Mouse (Mus musculus) limb, embryonic 14.5 days (tissue): ENCODE measurements around the gene Git2. TPM values are rescaled to one million over a fixed set of nuclear protein-coding genes. Genes with fewer than 3 reads are reported as not detected.

Source experiments
- ATAC-seq: fragments of 200-750 bp; cut with Nextera tagmentation; 2 replicates; pipeline ENCODE4 v1.8.0; 2017; ENCODE audit warnings: low read depth, moderate number of reproducible peaks, moderate TSS enrichment; ENCODE audit not compliant: low FRiP score
- DNase-seq: peaks from one replicate; pipeline ENCODE4 v3.0.0-alpha.2; 2015; ENCODE audit warnings: low spot score
- H3K27ac ChIP-seq: fragments of 300-500 bp; sonication (generic); replicated peaks from 2 replicates; pipeline ENCODE4 v1.5.1; 2014; ENCODE audit warnings: low read depth, mild to moderate bottlenecking, low read length, moderate library complexity, mixed read lengths
- H3K27me3 ChIP-seq: fragments of 300-500 bp; sonication (generic); 2 replicates; pipeline ENCODE4 v1.6.1; 2014; ENCODE audit warnings: low read length, mixed read lengths; ENCODE audit not compliant: control insufficient read depth, insufficient read depth
- H3K36me3 ChIP-seq: fragments of 300-500 bp; sonication (generic); 2 replicates; pipeline ENCODE4 v1.6.1; 2014; ENCODE audit warnings: mild to moderate bottlenecking, low read length, moderate library complexity, mixed read lengths; ENCODE audit not compliant: control insufficient read depth, insufficient read depth
- H3K4me1 ChIP-seq: fragments of 300-500 bp; sonication (generic); 2 replicates; pipeline ENCODE4 v1.6.1; 2014; ENCODE audit warnings: antibody characterized with exemption, low read length, mixed read lengths; ENCODE audit not compliant: control insufficient read depth, insufficient read depth
- H3K4me2 ChIP-seq: fragments of 300-500 bp; sonication (generic); replicated peaks from 2 replicates; pipeline ENCODE4 v1.6.1; 2014; ENCODE audit warnings: low read depth, mild to moderate bottlenecking, low read length, moderate library complexity; ENCODE audit not compliant: severe bottlenecking
- H3K4me3 ChIP-seq: fragments of 300-500 bp; sonication (generic); replicated peaks from 2 replicates; pipeline ENCODE4 v1.5.1; 2014; ENCODE audit warnings: low read length
- H3K9ac ChIP-seq: fragments of 300-500 bp; sonication (generic); 2 replicates; pipeline ENCODE4 v1.6.1; 2014; ENCODE audit warnings: mild to moderate bottlenecking, low read depth, low read length, moderate library complexity; ENCODE audit not compliant: severe bottlenecking
- H3K9me3 ChIP-seq: fragments of 300-500 bp; sonication (generic); 2 replicates; pipeline ENCODE4 v1.6.1; 2016; ENCODE audit warnings: low read length; ENCODE audit not compliant: control insufficient read depth
- POLR2A ChIP-seq: fragments of 200-500 bp; IDR thresholded peaks from 2 replicates; pipeline ENCODE4 v1.8.0; 2012; ENCODE audit warnings: inconsistent platforms, mild to moderate bottlenecking, moderate library complexity, borderline replicate concordance; ENCODE audit not compliant: insufficient read depth, insufficient read length; ENCODE audit errors: extremely low read depth
- WGBS: fragments of 180-500 bp; shearing (Covaris S2); extraction: QIAGEN DNeasy Blood & Tissue Kit; methylation state at CpG from one replicate; pipeline ENCODE4 v1.1.7; 2014; 5-methylcytosine and 5-hydroxymethylcytosine counted together
- polyA plus RNA-seq, 2 experiments: library from polyadenylated mRNA; depleted of rRNA in 1 of 2; stranded (reverse) in 1 of 2; unstranded in 1 of 2; fragments of >200 nt; fragmentation: Nextera tagmentation in 1 of 2; extraction: Ambion mirVana in 1 of 2; gene quantifications; 2 replicates each; pipeline versions ENCODE4 v1.2.1 to v1.2.3; 2012 to 2014

Gene Git2
- polyA plus RNA-seq, 2 experiments, result 41.6 to 64.2 TPM

- Histone ChIP-seq H3K4me3 (no peak overlapping the region), H3K9ac (no peak overlapping the region), H3K27me3 (no peaks in the 10 kb centered on the region), H3K4me1 (no peaks in the 10 kb centered on the region), H3K27ac (no peak overlapping the region), H3K4me2 (no peak overlapping the region), H3K9me3 (no peaks in the 10 kb centered on the region), H3K36me3 (peaks cover 37% of the 10 kb centered on the region)
- TF ChIP-seq POLR2A, result no peak
- no peak for DNase-seq
- 87% methylated on average over 8 of the region's 8 CpGs for WGBS
- ATAC-seq, result no peak
Measured at GRCm38 (mm10) chr5:114766686-114767085, 8.6 kb downstream of the Git2 start.

DNA sequence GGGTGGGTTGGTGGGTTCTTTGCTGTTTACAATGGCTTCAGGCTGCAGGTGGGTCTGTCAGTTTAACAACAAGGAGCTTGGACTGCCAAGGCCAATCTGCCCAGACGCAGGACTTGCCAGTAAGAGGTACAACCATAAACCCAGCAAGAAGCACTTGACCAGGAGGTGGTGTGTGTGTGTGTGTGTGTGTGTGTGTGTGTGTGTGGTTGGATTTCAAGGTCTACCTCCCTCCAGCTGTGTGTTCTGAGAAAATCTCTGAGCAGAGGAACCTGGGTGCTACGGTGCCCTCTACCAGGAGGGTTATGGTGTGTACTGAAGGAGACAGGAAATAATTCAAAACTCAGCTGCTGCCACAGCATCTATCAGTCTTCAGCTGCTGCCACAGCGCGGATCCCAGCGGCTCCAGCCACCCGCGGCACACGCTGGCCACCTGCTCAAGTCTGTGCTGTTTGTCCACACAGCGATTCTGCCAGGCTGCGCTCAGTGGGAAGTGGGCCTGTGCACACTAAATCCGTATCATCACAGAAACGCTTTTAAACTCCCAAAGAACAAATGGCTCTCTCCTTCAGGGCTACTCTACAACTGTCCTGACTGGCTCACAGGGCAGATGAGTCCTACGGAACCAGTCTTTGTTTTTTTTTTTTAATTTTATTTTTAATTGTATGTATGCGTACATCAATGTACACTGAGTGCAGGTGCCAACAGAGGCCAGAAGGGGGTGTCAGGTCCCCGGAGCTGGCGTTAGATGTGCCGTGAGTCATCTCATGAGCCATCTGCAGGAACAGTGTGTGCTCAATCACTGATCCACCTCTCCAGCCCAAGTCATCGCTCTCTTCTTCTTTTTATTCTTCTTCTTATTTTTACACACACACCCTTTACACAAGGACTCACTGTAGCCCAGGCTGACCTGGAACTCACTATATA is 10.2 kb downstream of the Git2 start:
- H3K9ac ChIP-seq, result no peak overlapping the region
- H3K27me3 ChIP-seq, result no peaks in the 10 kb centered on the region
- H3K9me3 ChIP-seq, result no peaks in the 10 kb centered on the region
- DNase-seq, result no peak
- H3K4me1 ChIP-seq, result no peaks in the 10 kb centered on the region
- no peak overlapping the region for H3K4me3 ChIP-seq
- peak; percentile 12; the same call in 1 of the 2 replicates for ATAC-seq
- 87% methylated on average over 18 of the region's 18 CpGs for whole genome bisulfite sequencing
- peaks cover 51% of the 10 kb centered on the region for H3K36me3 ChIP-seq
- H3K4me2 ChIP-seq, result no peak overlapping the region
- no peak overlapping the region for H3K27ac ChIP-seq
- no peak for TF ChIP-seq POLR2A

GRCm38 (mm10) chr5:114761980-114762379 is 13.3 kb downstream of the Git2 start:
- peaks cover 61% of the 10 kb centered on the region for H3K36me3 ChIP-seq
- H3K9me3 ChIP-seq, result no peaks in the 10 kb centered on the region
- WGBS, result 90% methylated on average over 8 of the region's 8 CpGs
- H3K27ac ChIP-seq, result no peak overlapping the region
- H3K4me1 ChIP-seq, result no peaks in the 10 kb centered on the region
- no peak overlapping the region for H3K9ac ChIP-seq
- TF ChIP-seq POLR2A, result no peak
- H3K4me3 ChIP-seq, result no peak overlapping the region
- H3K27me3 ChIP-seq, result no peaks in the 10 kb centered on the region
- no peak overlapping the region for H3K4me2 ChIP-seq
- DNase-seq (no peak), ATAC-seq (no peak)

DNA sequence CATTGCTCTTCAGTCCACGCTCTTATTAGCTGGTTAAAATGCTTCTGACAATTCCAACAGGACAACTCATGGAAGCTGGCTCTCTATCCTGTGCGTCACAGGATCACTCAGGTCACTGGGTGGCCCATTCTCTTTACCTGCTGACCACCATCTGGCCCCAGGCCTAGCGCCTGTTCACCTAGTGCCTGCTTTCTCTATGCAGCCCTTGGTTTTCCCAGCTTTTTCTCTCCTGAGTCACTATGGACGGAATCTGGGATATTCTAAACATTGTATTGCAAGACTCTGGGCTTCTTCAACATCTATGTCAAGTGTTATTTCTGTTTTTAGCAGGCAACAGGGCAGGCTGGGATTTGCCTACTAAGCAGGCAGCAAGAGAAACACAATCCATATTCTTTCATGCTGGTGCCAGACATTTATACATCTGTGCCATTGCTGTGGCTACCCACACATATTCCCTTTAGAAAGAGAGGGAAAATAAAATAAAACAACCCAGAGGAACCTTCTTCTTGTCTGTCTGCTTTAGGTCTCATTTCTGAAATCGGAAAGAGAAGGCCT is 15.7 kb downstream of the Git2 start:
- H3K36me3 ChIP-seq, result peaks cover 67% of the 10 kb centered on the region
- ATAC-seq (no peak), DNase-seq (no peak)
- H3K27ac ChIP-seq, result no peak overlapping the region
- H3K4me3 ChIP-seq, result no peak overlapping the region
- H3K4me1 ChIP-seq, result no peaks in the 10 kb centered on the region
- no peaks in the 10 kb centered on the region for H3K27me3 ChIP-seq
- H3K4me2 ChIP-seq, result no peak overlapping the region
- no peaks in the 10 kb centered on the region for H3K9me3 ChIP-seq
- no peak overlapping the region for H3K9ac ChIP-seq
- 95% methylated on average over 5 of the region's 5 CpGs for WGBS
- TF ChIP-seq POLR2A, result no peak

DNA sequence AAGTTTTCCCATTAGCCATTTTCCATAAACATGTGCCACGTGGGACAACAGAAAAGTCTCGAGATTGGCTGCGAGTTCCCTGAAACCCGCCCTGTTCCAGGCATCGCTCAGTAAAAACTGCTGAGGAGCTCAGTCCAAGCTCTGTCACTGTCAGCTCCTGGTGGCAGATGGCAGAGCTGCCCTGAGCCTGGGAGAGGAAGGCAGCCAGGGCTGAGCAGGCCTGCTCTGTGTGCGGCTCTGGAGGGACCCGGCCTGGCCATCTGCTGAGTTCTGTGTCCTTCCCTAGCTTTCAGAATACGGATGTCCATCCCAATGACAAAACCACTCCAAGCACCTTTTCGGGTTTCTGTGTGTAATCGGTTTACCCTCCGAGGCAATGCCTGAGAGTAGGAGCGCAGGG is 21.9 kb downstream of the Git2 start:
- Histone ChIP-seq H3K27ac (no peak overlapping the region), H3K27me3 (no peaks in the 10 kb centered on the region), H3K9me3 (no peaks in the 10 kb centered on the region), H3K4me2 (no peak overlapping the region), H3K36me3 (peaks cover 85% of the 10 kb centered on the region), H3K4me3 (no peak overlapping the region), H3K9ac (no peak overlapping the region), H3K4me1 (no peaks in the 10 kb centered on the region)
- ATAC-seq, result no peak
- TF ChIP-seq POLR2A, result no peak
- DNase-seq, result no peak
- 93% methylated on average over 12 of the region's 12 CpGs for WGBS
